ENCODE assay signal across 11 mouse cellular contexts in genomic region chr12:66470868-66471267, GRCm38 (mm10).
DNase-seq lines count a peak whose midpoint lies in the region; ATAC-seq and TF ChIP-seq lines count a peak whose summit lies in the region.
"Had no signal": no experiment of that assay in that cellular context is flagged by ENCODE, and none has a peak within 500 bp of the region (broad histone marks: within the 10 kb centered on the region; RNA-seq: fewer than 3 reads in every experiment).

No protein-coding gene starts in this region.

- H3K27me3 ChIP-seq in lung, embryonic 14.5 days (ENCODE audit: insufficient read depth, low read length): no peaks in the 10 kb centered on the region
- no peaks in the 10 kb centered on the region for H3K27me3 ChIP-seq in hindbrain, embryonic 14.5 days (ENCODE audit: control insufficient read depth, insufficient read depth, low read length)
- H3K27me3 ChIP-seq in myocyte (ENCODE audit: control insufficient read depth, insufficient read depth, insufficient read length): no peaks in the 10 kb centered on the region
- no peaks in the 10 kb centered on the region for H3K27me3 ChIP-seq in stomach, postnatal 0 days (ENCODE audit: control insufficient read depth, insufficient read depth, low read length)
- H3K27me3 ChIP-seq: embryonic facial prominence, embryonic 15.5 days had no signal

- H3K9me3 ChIP-seq in lung, embryonic 14.5 days (ENCODE audit: low read depth, low read length): no peaks in the 10 kb centered on the region
- H3K9me3 ChIP-seq in hindbrain, embryonic 14.5 days (ENCODE audit: control insufficient read depth, low read length): no peaks in the 10 kb centered on the region
- H3K9me3 ChIP-seq in stomach, postnatal 0 days (ENCODE audit: control insufficient read depth, low read length): no peaks in the 10 kb centered on the region
- H3K9me3 ChIP-seq: embryonic facial prominence, embryonic 15.5 days had no signal

- ATAC-seq in lung, embryonic 14.5 days (ENCODE audit: insufficient read depth): no peak
- ATAC-seq in hindbrain, embryonic 14.5 days (ENCODE audit: low FRiP score): peak; percentile 80
- no peak for ATAC-seq in stomach, postnatal 0 days (ENCODE audit: low FRiP score, low TSS enrichment)

- no peak overlapping the region for H3K4me3 ChIP-seq in lung, embryonic 14.5 days (ENCODE audit: low read depth, low read length)
- no peak overlapping the region for H3K4me3 ChIP-seq in lung, adult 2 months (replicated peaks; ENCODE audit: extremely low read depth, low read depth, low read length)
- H3K4me3 ChIP-seq in hindbrain, embryonic 14.5 days (replicated peaks; ENCODE audit: low read length): no peak overlapping the region
- H3K4me3 ChIP-seq in myocyte: no peak overlapping the region
- H3K4me3 ChIP-seq in stomach, postnatal 0 days (ENCODE audit: low read depth, low read length): no peak overlapping the region
- H3K4me3 ChIP-seq: embryonic facial prominence, embryonic 15.5 days had no signal

- H3ac ChIP-seq in myocyte (ENCODE audit: control insufficient read depth, insufficient read length): no peak overlapping the region

- H3K36me3 ChIP-seq in lung, embryonic 14.5 days (ENCODE audit: insufficient read depth): no peaks in the 10 kb centered on the region
- no peaks in the 10 kb centered on the region for H3K36me3 ChIP-seq in hindbrain, embryonic 14.5 days (replicated peaks; ENCODE audit: control insufficient read depth, insufficient read depth)
- H3K36me3 ChIP-seq in myocyte (ENCODE audit: control insufficient read depth, insufficient read depth): no peaks in the 10 kb centered on the region
- H3K36me3 ChIP-seq in stomach, postnatal 0 days (ENCODE audit: control insufficient read depth, insufficient read depth, low read length): no peaks in the 10 kb centered on the region
- H3K36me3 ChIP-seq: embryonic facial prominence, embryonic 15.5 days had no signal

- WGBS in lung, embryonic 14.5 days: 40% methylated on average over 4 of the region's 4 CpGs
- WGBS in lung, adult 2 months: 48% methylated on average over 4 of the region's 4 CpGs
- 29% methylated on average over 4 of the region's 4 CpGs for WGBS in hindbrain, embryonic 14.5 days
- WGBS in stomach, postnatal 0 days: 41% methylated on average over 4 of the region's 4 CpGs

- no peak for TF ChIP-seq CTCF in lung, embryonic 14.5 days (IDR thresholded peaks at IDR 0.05; ENCODE audit: low read depth)
- TF ChIP-seq CTCF in lung, adult 2 months (IDR thresholded peaks at IDR 0.05; ENCODE audit: insufficient read depth, low read length): no peak
- TF ChIP-seq CTCF in stomach, postnatal 0 days (IDR thresholded peaks at IDR 0.05; ENCODE audit: low read depth): no peak

- H3K27ac ChIP-seq in lung, embryonic 14.5 days (ENCODE audit: low read depth): no peak overlapping the region
- peak overlapping the region; percentile 38 for H3K27ac ChIP-seq in hindbrain, embryonic 14.5 days
- H3K27ac ChIP-seq in stomach, postnatal 0 days (replicated peaks): no peak overlapping the region
- H3K27ac ChIP-seq: embryonic facial prominence, embryonic 15.5 days; macrophage had no signal

- H3K79me2 ChIP-seq in myocyte (ENCODE audit: control insufficient read depth, insufficient read depth): no peaks in the 10 kb centered on the region

- TF ChIP-seq EP300 in stomach, postnatal 0 days (optimal IDR thresholded peaks at IDR 0.05): no peak

- H3K4me1 ChIP-seq in lung, embryonic 14.5 days (ENCODE audit: insufficient read depth): no peaks in the 10 kb centered on the region
- no peaks in the 10 kb centered on the region for H3K4me1 ChIP-seq in lung, adult 2 months (ENCODE audit: control insufficient read depth, insufficient read depth, low read length)
- 0 out of 2 replicates have a peak, but pooled peaks cover 8% of the 10 kb centered on the region for H3K4me1 ChIP-seq in hindbrain, embryonic 14.5 days (replicated peaks; ENCODE audit: control insufficient read depth, insufficient read depth, low read length)
- H3K4me1 ChIP-seq in stomach, postnatal 0 days (replicated peaks; ENCODE audit: control insufficient read depth, insufficient read depth): no peaks in the 10 kb centered on the region
- H3K4me1 ChIP-seq: embryonic facial prominence, embryonic 15.5 days had no signal

- peak; percentile 64 for DNase-seq in lung, embryonic 14.5 days
- no peak for DNase-seq in lung, adult 2 months
- DNase-seq in embryo, embryonic 11 days: peak; percentile 34
- peak; percentile 79 for DNase-seq in hindbrain, embryonic 14.5 days (ENCODE audit: low spot score)
- DNase-seq in stomach, postnatal 0 days (ENCODE audit: low spot score): no peak
- DNase-seq in T-cell, adult 2 months (ENCODE audit: low spot score): no peak
- no peak for DNase-seq in thymus, postnatal 36 days
- DNase-seq: adrenal gland, postnatal 10 days had no signal

- no peak overlapping the region for H3K4me2 ChIP-seq in lung, embryonic 14.5 days
- peak overlapping the region; percentile 11 for H3K4me2 ChIP-seq in hindbrain, embryonic 14.5 days (replicated peaks)
- H3K4me2 ChIP-seq in myocyte (ENCODE audit: low read depth): peak overlapping the region; percentile 3
- H3K4me2 ChIP-seq in stomach, postnatal 0 days (replicated peaks; ENCODE audit: low read depth): no peak overlapping the region
- H3K4me2 ChIP-seq: embryonic facial prominence, embryonic 15.5 days had no signal

- no peak overlapping the region for H3K9ac ChIP-seq in lung, embryonic 14.5 days
- H3K9ac ChIP-seq in hindbrain, embryonic 14.5 days: no peak overlapping the region
- H3K9ac ChIP-seq in stomach, postnatal 0 days (ENCODE audit: low read length): no peak overlapping the region
- H3K9ac ChIP-seq: embryonic facial prominence, embryonic 15.5 days had no signal

- TF ChIP-seq POLR2A in lung, adult 2 months (IDR thresholded peaks at IDR 0.05; ENCODE audit: borderline replicate concordance, extremely low read depth, low read depth, low read length): no peak
- TF ChIP-seq POLR2A in myocyte (IDR thresholded peaks at IDR 0.05; ENCODE audit: insufficient read length, low read depth): no peak

TF ChIP-seq in myocyte, 11 proteins besides CTCF, POLR2A, EP300 and RAD21:
- TF ChIP-seq TCF3 (IDR thresholded peaks at IDR 0.05; ENCODE audit: insufficient read length, low read depth) (no peak), MAX (IDR thresholded peaks at IDR 0.05; ENCODE audit: low read depth) (no peak), SRF (IDR thresholded peaks at IDR 0.05; ENCODE audit: control insufficient read depth, insufficient read length, low read depth) (no peak), MYOG (IDR thresholded peaks at IDR 0.05; ENCODE audit: control insufficient read depth in 1 of 3, insufficient read depth in 1 of 3, insufficient read length in 2 of 3, low read depth in 2 of 3) (no peak), POLR2AphosphoS2 (IDR thresholded peaks at IDR 0.05; ENCODE audit: insufficient read length, low read depth) (no peak), TCF12 (IDR thresholded peaks at IDR 0.05; ENCODE audit: insufficient read depth, poor library complexity, severe bottlenecking) (no peak), USF1 (IDR thresholded peaks at IDR 0.05; ENCODE audit: low read depth) (no peak), CEBPB (IDR thresholded peaks at IDR 0.05; ENCODE audit: insufficient read depth, poor library complexity, severe bottlenecking) (no peak), E2F4 (IDR thresholded peaks at IDR 0.05; ENCODE audit: insufficient read depth) (no peak), MYOD1 (IDR thresholded peaks at IDR 0.05; ENCODE audit: control insufficient read depth in 1 of 3, insufficient read length in 2 of 3, low read depth in 2 of 3) (no peak), REST (IDR thresholded peaks at IDR 0.05; ENCODE audit: insufficient read depth, insufficient read length) (no peak)

Comparison
In these comparisons a context has a peak if more than half of its experiments do, and no peak if none do; other contexts are left out.
1. DNase-seq: peak in lung, embryonic 14.5 days (single experiment), embryo, embryonic 11 days (single experiment) and hindbrain, embryonic 14.5 days (single experiment); none in lung, adult 2 months (single experiment), stomach, postnatal 0 days (single experiment), T-cell, adult 2 months (single experiment) and thymus, postnatal 36 days (0 of 2).
2. H3K4me2 ChIP-seq: peak in hindbrain, embryonic 14.5 days (single experiment) and myocyte (single experiment); none in lung, embryonic 14.5 days (single experiment) and stomach, postnatal 0 days (single experiment).